In genomic region chr2:180527447-180527846, GRCm38 (mm10) we compare ENCODE assay signal across 22 mouse cellular contexts. TPM values are rescaled to one million over a fixed set of nuclear protein-coding genes. Genes with fewer than 3 reads are reported as not detected.
A peak's percentile ranks its signal among the peaks of the same experiment; 100 is the strongest.
DNase-seq lines count a peak whose midpoint lies in the region; ATAC-seq and TF ChIP-seq lines count a peak whose summit lies in the region.
"Had no signal": no experiment of that assay in that cellular context is flagged by ENCODE, and none has a peak within 500 bp of the region (broad histone marks: within the 10 kb centered on the region; RNA-seq: fewer than 3 reads in every experiment).

No protein-coding gene starts in this region.

- DNase-seq in forebrain, embryonic 14.5 days (ENCODE audit: low spot score) = no peak
- DNase-seq in midbrain, postnatal 0 days (ENCODE audit: low spot score) = no peak
- no peak for DNase-seq in layer of hippocampus, adult 9-11 months
- DNase-seq: adrenal gland, adult 2 months; adrenal gland, postnatal 25 days; cerebellum, adult 11 months; cerebellum, adult 8-10 months; cerebellum, postnatal 36 days; gastrocnemius, postnatal 14 days; heart, adult 2 months; heart, postnatal 14 days; kidney, adult 11 months had no signal

- H3K4me2 ChIP-seq in forebrain, embryonic 14.5 days (ENCODE audit: low read length) = no peak overlapping the region
- H3K4me2 ChIP-seq in forebrain, embryonic 16.5 days (ENCODE audit: low read length) = no peak overlapping the region
- H3K4me2 ChIP-seq in midbrain, embryonic 13.5 days (replicated peaks) = no peak overlapping the region
- no peak overlapping the region for H3K4me2 ChIP-seq in midbrain, postnatal 0 days (ENCODE audit: low read depth, low read length, poor library complexity, severe bottlenecking)
- H3K4me2 ChIP-seq: heart, embryonic 11.5 days; heart, embryonic 15.5 days; hindbrain, embryonic 15.5 days had no signal

- 0 out of 2 replicates have a peak, but pooled peaks cover 2% of the 10 kb centered on the region for H3K27me3 ChIP-seq in forebrain, embryonic 14.5 days (replicated peaks; ENCODE audit: control insufficient read depth, insufficient read depth, low read length)
- H3K27me3 ChIP-seq in forebrain, embryonic 16.5 days (replicated peaks; ENCODE audit: control insufficient read depth, insufficient read depth, low read length) = no peaks in the 10 kb centered on the region; the same call in 1 of the 2 replicates
- H3K27me3 ChIP-seq in megakaryocyte, embryonic 14.5 days (replicated peaks) = peaks cover 82% of the 10 kb centered on the region
- H3K27me3 ChIP-seq in midbrain, embryonic 13.5 days = peaks cover 57% of the 10 kb centered on the region
- 0 out of 2 replicates have a peak, but pooled peaks cover 5% of the 10 kb centered on the region for H3K27me3 ChIP-seq in midbrain, postnatal 0 days (ENCODE audit: insufficient read depth, low read length)
- H3K27me3 ChIP-seq: hindbrain, embryonic 15.5 days had no signal

- H3K4me3 ChIP-seq in forebrain, embryonic 14.5 days (ENCODE audit: low read depth, low read length) = no peak overlapping the region
- H3K4me3 ChIP-seq in forebrain, embryonic 16.5 days (replicated peaks; ENCODE audit: low read length) = no peak overlapping the region
- peak overlapping the region; percentile 29 for H3K4me3 ChIP-seq in megakaryocyte, embryonic 14.5 days (replicated peaks)
- no peak overlapping the region for H3K4me3 ChIP-seq in midbrain, embryonic 13.5 days (replicated peaks)
- no peak overlapping the region for H3K4me3 ChIP-seq in midbrain, postnatal 0 days (ENCODE audit: low read depth, low read length)
- H3K4me3 ChIP-seq: embryonic facial prominence, embryonic 10.5 days; heart, adult 2 months; heart, embryonic 15.5 days; hindbrain, embryonic 15.5 days had no signal

- no peak for ATAC-seq in forebrain, embryonic 14.5 days
- ATAC-seq in forebrain, embryonic 16.5 days = no peak
- no peak for ATAC-seq in megakaryocyte, adult 5-6 weeks (ENCODE audit: poor library complexity, severe bottlenecking)
- ATAC-seq in midbrain, embryonic 13.5 days = peak; percentile 53
- 0 out of 2 replicates have a peak, but pooled peaks have one; percentile 35 for ATAC-seq in midbrain, postnatal 0 days (ENCODE audit: low FRiP score)

- H3K36me3 ChIP-seq in forebrain, embryonic 14.5 days (ENCODE audit: control insufficient read depth, insufficient read depth, low read length) = no peaks in the 10 kb centered on the region
- no peaks in the 10 kb centered on the region for H3K36me3 ChIP-seq in forebrain, embryonic 16.5 days (ENCODE audit: control insufficient read depth, insufficient read depth)
- H3K36me3 ChIP-seq in megakaryocyte, embryonic 14.5 days (replicated peaks; ENCODE audit: low read length) = no peaks in the 10 kb centered on the region
- H3K36me3 ChIP-seq in midbrain, embryonic 13.5 days = no peaks in the 10 kb centered on the region
- no peaks in the 10 kb centered on the region for H3K36me3 ChIP-seq in midbrain, postnatal 0 days (ENCODE audit: insufficient read depth, low read length)
- H3K36me3 ChIP-seq: embryonic facial prominence, embryonic 10.5 days; heart, embryonic 15.5 days; hindbrain, embryonic 15.5 days had no signal

- TF ChIP-seq CTCF in midbrain, postnatal 0 days (IDR thresholded peaks at IDR 0.05) = no peak

- no peaks in the 10 kb centered on the region for H3K9me3 ChIP-seq in forebrain, embryonic 14.5 days (replicated peaks; ENCODE audit: control insufficient read depth, low read length)
- no peaks in the 10 kb centered on the region for H3K9me3 ChIP-seq in forebrain, embryonic 16.5 days (ENCODE audit: control insufficient read depth, low read length)
- no peaks in the 10 kb centered on the region for H3K9me3 ChIP-seq in megakaryocyte, embryonic 14.5 days
- no peaks in the 10 kb centered on the region for H3K9me3 ChIP-seq in midbrain, embryonic 13.5 days
- H3K9me3 ChIP-seq in midbrain, postnatal 0 days (ENCODE audit: low read length) = no peaks in the 10 kb centered on the region
- H3K9me3 ChIP-seq: embryonic facial prominence, embryonic 10.5 days; heart, embryonic 15.5 days; hindbrain, embryonic 15.5 days had no signal

- H3K4me1 ChIP-seq in forebrain, embryonic 14.5 days (ENCODE audit: control insufficient read depth, insufficient read depth, low read length) = peaks cover 39% of the 10 kb centered on the region
- peaks cover 25% of the 10 kb centered on the region for H3K4me1 ChIP-seq in forebrain, embryonic 16.5 days (replicated peaks; ENCODE audit: control insufficient read depth, insufficient read depth, low read length)
- H3K4me1 ChIP-seq in megakaryocyte, embryonic 14.5 days = peaks cover 10% of the 10 kb centered on the region
- H3K4me1 ChIP-seq in midbrain, embryonic 13.5 days (replicated peaks) = peaks cover 43% of the 10 kb centered on the region
- peaks cover 5% of the 10 kb centered on the region for H3K4me1 ChIP-seq in midbrain, postnatal 0 days (ENCODE audit: insufficient read depth, low read length)
- H3K4me1 ChIP-seq: heart, embryonic 15.5 days had no signal

- 66% methylated on average over 7 of the region's 7 CpGs for WGBS in forebrain, embryonic 14.5 days
- WGBS in forebrain, embryonic 16.5 days = 69% methylated on average over 7 of the region's 7 CpGs
- 56% methylated on average over 7 of the region's 7 CpGs for WGBS in midbrain, embryonic 13.5 days
- 51% methylated on average over 7 of the region's 7 CpGs for WGBS in midbrain, postnatal 0 days

- H3K9ac ChIP-seq in forebrain, embryonic 14.5 days (ENCODE audit: low read length) = no peak overlapping the region
- H3K9ac ChIP-seq in forebrain, embryonic 16.5 days (replicated peaks; ENCODE audit: low read depth, low read length) = no peak overlapping the region
- no peak overlapping the region for H3K9ac ChIP-seq in midbrain, embryonic 13.5 days (replicated peaks)
- H3K9ac ChIP-seq in midbrain, postnatal 0 days (replicated peaks; ENCODE audit: low read length, poor library complexity, severe bottlenecking) = no peak overlapping the region
- H3K9ac ChIP-seq: heart, embryonic 15.5 days; hindbrain, embryonic 15.5 days had no signal

- H3K27ac ChIP-seq in forebrain, embryonic 14.5 days (ENCODE audit: low read depth, low read length) = 0 out of 2 replicates have a peak overlapping the region, but pooled peaks have one; percentile 21
- H3K27ac ChIP-seq in forebrain, embryonic 16.5 days (ENCODE audit: low read length) = no peak overlapping the region
- peak overlapping the region; percentile 70 for H3K27ac ChIP-seq in midbrain, embryonic 13.5 days
- H3K27ac ChIP-seq in midbrain, postnatal 0 days (ENCODE audit: low read depth, low read length) = no peak overlapping the region
- H3K27ac ChIP-seq: embryonic facial prominence, embryonic 10.5 days; heart, adult 2 months; heart, embryonic 15.5 days; hindbrain, embryonic 15.5 days had no signal

RNA-seq across cellular contexts. Expression of gene Ntsr1, which starts 27.7 kb away (rescaled TPM):
- 4.4 and 6.1 TPM in 2 replicates for polyA plus RNA-seq in forebrain, embryonic 14.5 days (2014; fragmentation: Nextera tagmentation; extraction: Ambion mirVana)
- 13.2 and 13.4 TPM in 2 replicates for polyA plus RNA-seq in forebrain, embryonic 16.5 days (2015; fragmentation: Nextera tagmentation; extraction: Ambion mirVana)
- polyA plus RNA-seq in megakaryocyte, embryonic 14.5 days (2012; ENCODE audit: insufficient read depth, low replicate concordance) = not detected in 2 replicates
- total RNA-seq in megakaryocyte, adult 5-6 weeks (2015) = not detected in 2 replicates
- not detected in 2 replicates for total RNA-seq in megakaryocyte, adult 5-6 weeks (2017)
- 1.2 and 1.3 TPM in 2 replicates for polyA plus RNA-seq in midbrain, embryonic 13.5 days (2015; fragmentation: Nextera tagmentation; extraction: Ambion mirVana)
- 12.6 and 15.2 TPM in 2 replicates for total RNA-seq in midbrain, postnatal 0 days (2014; rRNA removed)
- 4.1 and 4.7 TPM in 2 replicates for polyA plus RNA-seq in midbrain, postnatal 0 days (2015; fragmentation: Nextera tagmentation; extraction: Ambion mirVana)
- total RNA-seq: adrenal gland, adult 2 months; adrenal gland, postnatal 25 days; gastrocnemius, adult 18-20 months; gastrocnemius, postnatal 14 days; heart, adult 2 months; heart, postnatal 14 days; hematopoietic stem cell, adult 5-6 weeks had no signal
- polyA plus RNA-seq: adrenal gland, adult 2 months; heart, adult 2 months had no signal

RNA-seq across cellular contexts. Expression of gene Mrgbp, which starts 53.7 kb away (rescaled TPM):
- polyA plus RNA-seq in forebrain, embryonic 14.5 days (2014; fragmentation: Nextera tagmentation; extraction: Ambion mirVana) = 48.8 and 52.4 TPM in 2 replicates
- polyA plus RNA-seq in forebrain, embryonic 16.5 days (2015; fragmentation: Nextera tagmentation; extraction: Ambion mirVana) = 49.3 and 50.6 TPM in 2 replicates
- 9.1 and 22.4 TPM in 2 replicates for polyA plus RNA-seq in megakaryocyte, embryonic 14.5 days (2012; ENCODE audit: insufficient read depth, low replicate concordance)
- 20.2 and 30.8 TPM in 2 replicates for total RNA-seq in megakaryocyte, adult 5-6 weeks (2015)
- total RNA-seq in megakaryocyte, adult 5-6 weeks (2017) = 21.8 and 23.2 TPM in 2 replicates
- polyA plus RNA-seq in midbrain, embryonic 13.5 days (2015; fragmentation: Nextera tagmentation; extraction: Ambion mirVana) = 49.2 and 51.9 TPM in 2 replicates
- 58.3 and 60.8 TPM in 2 replicates for total RNA-seq in midbrain, postnatal 0 days (2014; rRNA removed)
- 34.4 and 36.5 TPM in 2 replicates for polyA plus RNA-seq in midbrain, postnatal 0 days (2015; fragmentation: Nextera tagmentation; extraction: Ambion mirVana)

Comparison
In these comparisons a context has a peak if more than half of its experiments do, and no peak if none do; other contexts are left out.
1. H3K27ac ChIP-seq: peak in forebrain, embryonic 14.5 days (single experiment) and midbrain, embryonic 13.5 days (single experiment); none in forebrain, embryonic 16.5 days (single experiment) and midbrain, postnatal 0 days (single experiment).
2. ATAC-seq: peak in midbrain, embryonic 13.5 days (single experiment) and midbrain, postnatal 0 days (single experiment); none in forebrain, embryonic 14.5 days (single experiment), forebrain, embryonic 16.5 days (single experiment) and megakaryocyte, adult 5-6 weeks (single experiment).